Mouse (Mus musculus) inflammation-experienced regulatory T-cells (primary cell): ENCODE measurements around the gene Gipr. TPM values are rescaled to one million over a fixed set of nuclear protein-coding genes. Genes with fewer than 3 reads are reported as not detected.

Source experiments
- polyA plus RNA-seq, 2 experiments: library from polyadenylated mRNA; unstranded; fragments of 100-300 nt; shearing (Covaris generic); gene quantifications; one replicate each; pipeline ENCODE4 v1.2.1; 2017

The Gipr gene
- under 1 TPM in 1 of 2 experiments, not detected in 1; 0.39 TPM for polyA plus RNA-seq

DNA sequence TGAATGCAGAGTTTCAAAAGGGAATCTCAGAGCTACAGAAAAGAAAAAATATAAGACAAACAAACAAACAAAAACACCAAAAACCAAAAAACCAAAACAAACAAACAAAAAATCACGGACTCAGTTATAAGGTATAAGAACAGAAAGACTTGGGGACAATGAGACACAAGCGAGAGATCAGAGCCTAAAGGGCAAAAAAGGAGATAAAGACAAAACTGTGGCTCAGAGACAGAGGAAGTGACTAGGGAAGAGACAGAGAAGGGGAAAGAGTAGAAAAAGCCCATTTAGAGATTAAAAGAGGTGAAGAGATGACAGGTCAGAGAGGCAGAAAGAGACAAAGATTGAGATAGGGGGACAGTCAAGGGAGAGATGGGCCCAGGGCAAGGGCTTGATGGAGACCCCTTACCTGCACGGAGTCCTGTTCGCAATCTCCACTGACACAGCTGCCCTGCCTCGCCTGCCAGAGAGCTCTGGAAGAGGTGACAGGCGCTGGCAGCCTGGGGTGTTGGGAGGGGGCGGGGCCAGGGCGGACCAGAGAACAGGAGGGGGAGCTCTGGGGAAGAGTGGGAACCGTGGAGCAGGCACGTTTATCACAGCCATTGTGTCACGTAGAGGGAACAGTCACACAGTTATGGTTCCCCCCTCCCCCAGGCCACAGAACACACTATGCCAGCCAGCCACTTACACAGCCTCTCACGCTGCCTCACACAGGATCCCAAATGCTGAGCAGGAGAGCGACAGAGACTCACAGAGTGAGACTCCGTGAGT is at the start of gene Gipr:
Gene Gipr (minus strand): TSS at position 472 of the 768 bp plus-strand sequence.

DNA sequence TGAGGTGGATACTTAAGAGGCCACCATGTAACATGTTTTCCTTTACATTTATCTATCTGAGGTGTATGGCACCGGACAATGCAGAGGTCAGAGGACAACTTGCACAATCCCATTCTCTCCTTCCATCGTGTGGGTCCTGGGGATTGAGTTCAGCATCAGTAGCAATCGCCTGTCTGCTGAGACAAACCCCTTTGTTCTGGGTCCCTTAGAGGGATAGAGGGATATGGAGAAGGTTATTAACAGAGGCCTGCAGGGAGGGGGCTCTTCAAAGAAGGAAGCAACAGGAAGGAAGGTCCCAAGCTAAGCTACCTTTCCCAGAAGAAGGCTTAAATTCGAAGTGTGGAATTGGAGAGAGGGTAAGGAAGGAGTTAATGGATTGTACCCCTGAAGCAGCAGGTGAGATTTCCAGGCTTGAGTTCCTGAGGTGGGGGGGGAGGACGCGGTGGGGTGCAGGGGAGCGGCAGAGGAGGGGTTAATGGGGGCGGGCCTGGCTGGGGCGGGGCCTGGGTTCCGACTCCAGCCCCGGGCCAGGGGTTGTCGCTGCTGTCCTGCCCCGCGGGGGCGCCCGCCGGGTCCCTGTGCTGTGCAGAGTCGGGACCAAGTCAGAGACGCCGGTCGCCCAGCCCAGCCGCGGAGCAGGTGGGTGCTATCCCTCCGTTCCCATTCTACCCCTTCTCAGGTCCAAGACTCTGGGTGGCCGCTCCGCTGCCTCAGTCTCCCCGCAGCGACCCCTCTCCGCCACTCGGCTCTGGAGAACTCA is 46.2 kb upstream of the Gipr start, which contains the start of gene Gpr4:
Gene Gpr4 (plus strand): TSS at position 543 of the 760 bp plus-strand sequence.

DNA sequence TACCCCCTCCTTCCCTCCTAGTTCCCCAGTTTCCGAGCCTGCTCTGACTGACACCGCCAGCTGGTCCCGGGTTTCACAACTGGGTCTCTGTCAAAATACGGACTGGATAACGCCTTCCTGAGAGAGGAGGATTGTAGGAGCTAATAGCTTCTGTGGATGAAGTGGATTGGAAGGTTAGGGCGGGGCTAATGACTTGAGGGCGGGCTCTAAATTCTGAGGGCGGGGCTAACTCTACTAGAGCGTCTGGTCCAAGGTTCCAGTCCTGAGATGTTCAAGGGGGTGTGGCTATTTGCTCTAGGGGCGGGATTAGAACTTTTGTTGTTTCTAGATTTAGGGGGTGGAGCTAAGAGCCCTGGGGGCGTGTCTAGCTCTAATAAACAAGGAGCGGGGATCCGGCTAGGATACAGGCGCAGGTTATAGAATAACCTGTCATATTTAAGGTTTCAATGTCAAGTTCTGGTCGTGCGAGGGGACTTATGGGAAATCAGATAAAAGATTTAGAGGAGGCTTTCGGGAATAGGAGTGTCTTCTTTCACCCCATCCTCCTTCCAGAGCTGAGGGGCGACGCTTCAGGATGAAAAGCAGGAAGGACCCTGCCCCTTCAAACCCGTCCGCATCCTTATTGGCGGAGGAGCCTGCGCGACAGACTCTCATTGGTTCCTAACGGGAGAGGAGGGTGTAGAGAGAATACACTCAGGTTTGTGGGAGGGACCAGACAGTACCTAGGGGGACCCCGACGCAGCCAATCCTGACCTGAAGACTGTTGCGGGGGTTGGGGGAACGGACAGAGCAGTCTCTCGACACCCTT is 10.0 kb upstream of the Gipr start, which contains the start of gene Eml2:
Gene Eml2 (plus strand): TSS at position 714 of the 808 bp plus-strand sequence.

DNA sequence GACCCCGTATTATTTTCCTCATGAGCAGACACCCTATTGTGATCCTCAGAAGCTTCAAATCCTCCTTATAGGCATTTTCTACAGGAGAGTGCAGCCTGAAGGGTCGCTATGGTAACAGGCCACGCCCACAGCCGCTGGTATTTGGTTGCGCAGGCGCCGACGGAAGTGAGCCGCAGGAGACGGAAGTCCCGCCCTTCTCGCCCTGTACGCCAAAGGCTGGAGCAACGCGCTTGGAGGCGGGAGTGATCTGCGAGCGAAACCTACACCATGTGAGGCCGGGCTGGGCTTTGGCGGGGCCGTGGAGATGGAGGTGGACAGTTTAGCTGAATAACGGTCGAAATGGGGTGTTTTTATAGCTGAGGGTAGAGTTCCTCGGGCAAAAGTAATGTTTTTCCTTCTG is 16.3 kb downstream of the Gipr start, which contains the start of gene Snrpd2:
Gene Snrpd2 (plus strand): TSS at position 97 of the 400 bp plus-strand sequence.

DNA sequence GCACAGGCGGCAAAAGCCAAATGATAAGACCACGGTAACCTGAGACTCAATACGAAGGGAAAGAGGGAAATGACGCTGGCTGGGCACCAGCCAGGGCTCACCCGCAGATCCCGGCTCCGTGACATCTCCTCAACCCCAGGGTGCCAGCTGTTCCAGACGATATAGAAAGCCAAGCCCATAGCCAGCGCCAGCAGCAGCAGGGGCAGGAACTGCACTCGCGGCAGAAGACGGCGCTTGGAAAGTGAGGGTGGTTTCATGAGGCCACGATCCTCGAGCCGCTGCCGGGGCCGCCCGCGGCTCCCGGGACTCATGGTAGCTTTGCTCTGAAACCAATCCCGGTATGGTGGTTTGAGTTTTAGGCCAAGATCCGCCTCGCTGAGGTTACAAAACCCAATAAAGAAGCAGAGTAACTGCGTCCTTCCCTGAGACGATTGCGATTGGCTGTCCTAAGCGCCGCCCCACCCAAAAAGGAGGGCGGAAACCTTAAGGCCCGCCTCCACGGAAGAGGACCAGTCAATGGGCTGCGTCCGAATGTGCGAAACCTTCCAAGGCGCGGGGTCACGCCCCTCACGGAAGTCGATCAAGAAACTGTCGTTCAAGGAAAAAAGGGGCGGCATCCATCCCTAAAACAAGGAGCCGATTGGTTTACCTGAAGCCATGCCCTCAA is 16.9 kb downstream of the Gipr start, which contains the start of gene Qpctl:
Gene Qpctl (minus strand): TSS at position 417 of the 667 bp plus-strand sequence.

DNA sequence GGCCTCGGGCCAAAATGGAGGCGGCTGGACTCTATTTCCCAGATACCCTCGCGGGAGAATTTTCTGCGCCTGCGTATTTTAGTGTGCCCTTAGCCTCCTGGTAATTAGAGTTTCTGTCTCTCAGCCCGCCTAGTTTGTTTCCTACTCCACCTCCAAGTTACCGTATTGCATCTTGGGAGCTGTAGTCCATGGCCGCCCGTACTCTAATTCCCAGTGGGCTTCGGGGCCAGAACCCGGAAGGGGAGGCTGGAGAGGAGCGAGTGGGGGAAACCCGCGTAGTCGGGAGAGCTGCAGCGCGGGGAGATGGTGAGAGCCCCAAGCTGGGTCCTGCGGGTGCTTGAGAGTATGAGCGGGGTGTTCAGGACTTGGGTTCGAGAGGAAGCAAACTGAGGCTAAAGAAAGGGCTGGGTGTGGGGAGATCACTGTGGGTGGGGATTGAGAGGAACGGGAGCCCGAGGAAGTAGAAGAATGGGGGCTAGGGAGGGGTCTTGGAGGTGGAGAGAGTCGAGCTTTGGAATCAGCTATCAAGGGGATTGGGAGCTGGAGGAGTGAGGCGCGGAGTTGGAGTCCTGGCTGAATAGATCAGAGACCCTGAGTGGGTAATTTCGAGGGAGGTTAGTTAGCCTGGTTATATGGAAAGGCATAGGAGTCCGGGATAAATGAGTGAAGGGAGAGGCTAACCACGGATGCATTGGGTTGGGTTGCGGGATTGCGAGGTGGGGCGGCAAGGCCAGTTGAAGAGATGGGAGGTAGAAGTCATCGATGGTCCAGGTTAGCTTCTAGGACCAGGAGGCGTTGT is 46.1 kb downstream of the Gipr start, which contains the start of gene Fbxo46:
Gene Fbxo46 (plus strand): TSS at position 229 of the 799 bp plus-strand sequence.

DNA sequence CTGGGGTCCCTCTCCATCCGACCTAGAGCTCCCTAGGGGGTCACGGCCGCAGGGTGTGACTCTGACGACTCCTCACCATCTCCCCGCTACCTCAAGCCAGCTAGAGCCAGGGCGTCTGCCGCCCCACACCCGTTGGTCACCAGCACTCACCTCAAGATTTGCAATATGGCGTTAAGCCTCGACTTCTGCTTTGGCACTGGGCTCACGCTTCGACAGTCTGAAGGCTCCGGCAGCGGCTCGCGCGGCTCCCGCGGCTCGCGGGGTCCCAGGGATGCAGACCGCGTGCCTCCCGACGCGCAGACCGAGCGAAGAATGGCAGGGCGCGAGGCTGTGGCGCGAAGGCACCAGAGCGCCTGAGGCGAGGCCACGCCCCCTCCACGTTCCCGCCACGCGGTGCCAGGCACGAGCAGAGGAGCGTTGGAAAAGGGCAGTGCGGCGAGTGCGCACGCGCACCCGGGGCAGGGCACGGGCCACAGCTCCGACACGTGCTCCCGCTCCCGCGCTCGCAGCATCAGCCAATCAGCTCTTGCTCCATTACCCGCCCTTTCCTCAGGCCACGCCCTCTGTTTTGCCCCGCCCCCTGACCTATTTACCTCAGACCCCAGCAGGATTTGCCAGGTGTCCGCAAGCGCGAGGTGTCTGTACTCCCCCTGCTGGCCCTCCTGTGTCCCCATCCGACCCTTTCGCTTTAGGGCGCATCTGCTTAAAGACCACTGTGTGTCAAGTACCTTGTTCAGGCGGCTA is 47.7 kb downstream of the Gipr start, which contains the start of gene Gm4969:
Gene Gm4969 (minus strand): TSS at position 341 of the 744 bp plus-strand sequence.

Other genes starting within 250 kb of the Gipr start
- gene Nova2, start 240.2 kb downstream of the Gipr start, polyA plus RNA-seq, result under 1 TPM; 0.06 to 0.59 TPM
- gene Nanos2, start 178.7 kb downstream of the Gipr start, polyA plus RNA-seq, result under 1 TPM in 1 of 2 experiments, not detected in 1; 0.42 TPM
- 1 to 10 TPM; 7.5 to 8.4 TPM for gene Mypop, start 174.9 kb downstream of the Gipr start, polyA plus RNA-seq
- gene Irf2bp1, start 162.1 kb downstream of the Gipr start, polyA plus RNA-seq, result 10 to 100 TPM; 48.7 to 64.1 TPM
- under 1 TPM; 0.07 to 0.64 TPM for gene Foxa3, start 142.6 kb downstream of the Gipr start, polyA plus RNA-seq
- 10 to 100 TPM; 22.4 to 23.4 TPM for gene Sympk, start 141.8 kb downstream of the Gipr start, polyA plus RNA-seq
- under 1 TPM in 1 of 2 experiments, not detected in 1; 0.16 TPM for gene Rsph6a, start 111.4 kb downstream of the Gipr start, polyA plus RNA-seq
- 1 to 10 TPM in 1 of 2 experiments, not detected in 1; 1.4 TPM for gene Dmwd, start 89.9 kb downstream of the Gipr start, polyA plus RNA-seq
- under 1 TPM; 0.35 to 0.40 TPM for gene Dmpk, start 82.3 kb downstream of the Gipr start, polyA plus RNA-seq
- under 1 TPM; 0.15 to 0.88 TPM for gene Six5, start 71.5 kb downstream of the Gipr start, polyA plus RNA-seq
- under 1 TPM in 1 of 2 experiments, not detected in 1; 0.11 TPM for gene Gm4969, start 47.8 kb downstream of the Gipr start, polyA plus RNA-seq
- gene Fbxo46, start 46.3 kb downstream of the Gipr start, polyA plus RNA-seq, result 10 to 100 TPM; 18.1 to 22.6 TPM
- 10 to 100 TPM in 1 of 2 experiments, 1 to 10 TPM in 1; 9.6 to 11.2 TPM for gene Qpctl, start 16.8 kb downstream of the Gipr start, polyA plus RNA-seq
- gene Snrpd2, start 16.4 kb downstream of the Gipr start, polyA plus RNA-seq, result 10 to 100 TPM; 35.0 to 39.0 TPM
- 10 to 100 TPM; 19.8 to 24.3 TPM for gene Eml2, start 10.3 kb upstream of the Gipr start, polyA plus RNA-seq
- under 1 TPM in 1 of 2 experiments, not detected in 1; 0.27 TPM for gene Gpr4, start 46.4 kb upstream of the Gipr start, polyA plus RNA-seq
- gene Opa3, start 62.2 kb upstream of the Gipr start, polyA plus RNA-seq, result 10 to 100 TPM; 21.1 to 31.1 TPM
- 100 to 1,000 TPM; 264 to 271 TPM for gene Vasp, start 105.7 kb upstream of the Gipr start, polyA plus RNA-seq
- 1 to 10 TPM; 3.8 to 5.0 TPM for gene Ppm1n, start 113.9 kb upstream of the Gipr start, polyA plus RNA-seq
- under 1 TPM; 0.49 to 0.80 TPM for gene Rtn2, start 116.5 kb upstream of the Gipr start, polyA plus RNA-seq
- gene Fosb, start 143.9 kb upstream of the Gipr start, polyA plus RNA-seq, result 1 to 10 TPM; 2.0 to 3.1 TPM
- 10 to 100 TPM; 75.1 to 88.2 TPM for gene Ercc1, start 178.7 kb upstream of the Gipr start, polyA plus RNA-seq
- 10 to 100 TPM in 1 of 2 experiments, 1 to 10 TPM in 1; 9.9 to 14.4 TPM for gene Cd3eap, start 193.4 kb upstream of the Gipr start, polyA plus RNA-seq
- 1 to 10 TPM in 1 of 2 experiments, under 1 TPM in 1; 0.48 to 1.3 TPM for gene Ppp1r13l, start 193.6 kb upstream of the Gipr start, polyA plus RNA-seq
- 10 to 100 TPM in 1 of 2 experiments, 1 to 10 TPM in 1; 9.8 to 12.6 TPM for gene Ercc2, start 215.9 kb upstream of the Gipr start, polyA plus RNA-seq
- gene Klc3, start 238.0 kb upstream of the Gipr start, polyA plus RNA-seq, result 10 to 100 TPM; 12.0 to 18.6 TPM
- 1 to 10 TPM in 1 of 2 experiments, under 1 TPM in 1; 0.45 to 2.1 TPM for gene Ckm, start 238.6 kb upstream of the Gipr start, polyA plus RNA-seq